Mouse (Mus musculus) Muller cell, postnatal 12 days (primary cell): ENCODE data around the gene Adarb2.

Experiments
- DNase-seq: peaks from one replicate; pipeline ENCODE4 v3.0.0-alpha.2; 2015; ENCODE audit errors: inconsistent ontology term

Gene Adarb2

GRCm38 (mm10) chr13:8366087-8366486, 163.4 kb downstream of the Adarb2 start:
- DNase-seq: no peak

DNA sequence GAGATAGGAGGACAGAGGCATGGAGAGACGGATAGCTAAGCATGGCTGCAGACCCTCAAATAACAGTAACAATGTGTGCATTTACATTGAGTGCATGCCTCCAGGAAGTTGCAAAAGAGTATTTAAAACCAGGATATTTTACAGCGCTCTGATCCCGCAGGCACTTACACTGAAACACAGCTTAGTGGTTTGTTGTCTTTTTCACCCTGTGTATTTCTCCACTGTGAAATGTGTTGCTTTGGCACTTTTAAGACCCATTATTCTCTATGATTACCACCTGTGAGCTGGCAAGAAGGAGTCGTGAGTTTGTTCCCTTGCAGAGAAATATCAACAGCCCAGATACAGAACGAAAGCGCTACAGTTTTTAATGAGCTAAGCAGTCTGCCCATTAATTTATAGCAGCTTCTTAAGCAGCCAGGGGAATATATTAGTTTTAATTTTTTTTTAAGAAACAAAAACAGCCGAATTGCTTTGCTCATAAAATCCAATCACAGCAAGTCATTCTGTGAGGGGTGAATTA, 167.3 kb downstream of the Adarb2 start:
- DNase-seq: no peak

DNA sequence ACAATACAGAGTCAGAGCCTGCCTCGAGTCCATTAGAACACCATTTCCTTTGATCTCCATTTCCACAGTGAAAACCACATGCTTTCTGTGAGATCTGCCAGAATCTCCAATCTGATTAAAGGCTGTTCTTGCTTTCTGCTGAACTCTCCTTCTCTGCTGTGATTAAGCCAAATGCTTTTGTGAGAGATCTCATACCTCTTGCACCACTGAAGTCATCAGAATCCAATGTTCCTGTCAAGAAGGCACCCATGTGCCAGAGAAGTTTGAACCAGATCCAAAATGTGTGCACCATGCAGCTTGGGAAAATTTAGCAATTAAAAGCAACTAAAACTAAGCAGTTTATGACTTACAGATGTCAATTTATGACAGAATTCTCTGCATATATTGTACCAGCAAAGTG, 185.9 kb downstream of the Adarb2 start:
- peak; percentile 58 for DNase-seq

DNA sequence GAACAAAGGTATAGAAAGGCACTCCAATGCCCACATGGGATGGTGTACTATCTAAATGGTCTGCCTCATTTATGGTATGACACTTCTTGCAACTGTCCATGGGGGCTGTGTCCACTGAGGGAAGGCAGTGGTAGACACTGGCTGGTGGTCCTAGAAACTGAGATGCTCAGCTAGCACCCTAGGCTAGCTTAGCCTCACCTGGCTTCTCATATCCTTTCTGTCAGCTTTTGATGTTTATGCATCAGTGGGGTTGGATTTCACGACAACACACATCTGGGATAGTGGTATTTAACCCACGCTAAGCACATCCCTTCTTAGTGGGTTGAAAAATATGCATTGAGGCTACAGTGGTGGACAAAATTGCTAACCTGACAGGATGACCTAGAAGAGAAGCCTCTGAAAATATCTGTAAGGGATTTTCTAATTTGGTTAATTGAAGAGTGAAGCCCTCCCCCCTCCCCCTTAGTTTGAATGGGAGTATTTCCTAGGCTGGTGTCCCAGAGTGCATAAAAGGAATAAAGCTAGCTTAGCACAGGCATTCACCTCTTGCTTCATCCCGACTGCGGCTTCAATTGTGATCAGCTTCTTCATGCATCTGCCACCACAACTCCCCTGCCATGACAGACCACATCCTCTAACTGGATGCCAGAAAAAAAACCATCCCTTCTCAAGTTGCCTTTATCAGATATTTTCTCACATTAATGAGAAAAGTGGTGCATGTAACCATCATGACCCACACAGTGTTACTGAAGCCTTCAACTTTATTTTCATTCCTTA, 197.8 kb downstream of the Adarb2 start:
- DNase-seq: peak; percentile 5

- no peak for DNase-seq
Measured at GRCm38 (mm10) chr13:8402324-8402873, 199.7 kb downstream of the Adarb2 start.

- peak; percentile 16 for DNase-seq
Measured at GRCm38 (mm10) chr13:8406020-8406419, 203.4 kb downstream of the Adarb2 start.

DNA sequence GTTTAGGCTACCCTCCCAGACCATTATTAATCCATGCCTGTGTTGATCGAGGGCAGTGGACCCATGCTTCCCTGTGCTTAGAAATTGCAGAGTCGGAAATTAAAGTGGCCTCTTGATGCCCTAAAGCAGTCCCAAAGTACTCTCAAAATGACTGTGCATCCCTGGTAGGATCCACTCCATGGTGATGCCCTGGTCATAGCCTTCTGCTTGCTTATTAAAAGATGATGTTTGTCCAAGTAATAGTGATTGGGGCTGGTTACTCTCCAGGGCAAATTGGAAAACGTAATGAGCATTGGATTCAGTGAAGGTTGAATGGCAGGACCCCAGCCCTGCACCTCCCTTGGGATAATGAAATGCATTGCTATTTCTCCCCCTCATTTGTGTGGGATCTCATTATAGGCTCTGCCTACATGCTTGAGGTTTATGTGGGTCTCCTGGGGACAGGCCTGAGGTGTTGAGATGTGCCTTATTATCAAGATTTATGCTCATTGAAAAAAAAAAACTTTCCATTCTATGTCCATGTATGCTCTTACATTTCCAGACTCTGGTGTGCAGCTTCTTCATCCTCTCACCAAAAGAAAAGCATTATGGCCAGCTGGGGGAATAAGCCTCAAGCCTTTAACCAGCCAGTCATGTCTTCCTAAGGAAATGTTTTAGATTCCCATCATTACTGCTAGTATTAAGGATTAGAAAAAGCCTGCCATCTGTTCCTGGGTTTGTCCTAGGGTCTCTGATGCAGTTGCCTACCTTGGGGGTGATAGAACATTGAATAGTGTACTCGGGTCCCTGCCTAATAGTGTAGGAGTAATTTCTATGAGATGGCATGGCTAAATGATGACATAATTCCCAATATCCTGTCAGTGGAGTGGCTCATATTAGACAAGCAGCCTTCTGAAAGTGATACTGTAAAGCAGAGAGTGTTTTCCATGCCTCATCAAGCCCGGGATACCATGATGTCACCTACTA, 208.0 kb downstream of the Adarb2 start:
- no peak for DNase-seq

- no peak for DNase-seq
Measured at GRCm38 (mm10) chr13:8424019-8424719, 221.5 kb downstream of the Adarb2 start.

- no peak for DNase-seq
Measured at GRCm38 (mm10) chr13:8439188-8439835, 236.6 kb downstream of the Adarb2 start.

DNA sequence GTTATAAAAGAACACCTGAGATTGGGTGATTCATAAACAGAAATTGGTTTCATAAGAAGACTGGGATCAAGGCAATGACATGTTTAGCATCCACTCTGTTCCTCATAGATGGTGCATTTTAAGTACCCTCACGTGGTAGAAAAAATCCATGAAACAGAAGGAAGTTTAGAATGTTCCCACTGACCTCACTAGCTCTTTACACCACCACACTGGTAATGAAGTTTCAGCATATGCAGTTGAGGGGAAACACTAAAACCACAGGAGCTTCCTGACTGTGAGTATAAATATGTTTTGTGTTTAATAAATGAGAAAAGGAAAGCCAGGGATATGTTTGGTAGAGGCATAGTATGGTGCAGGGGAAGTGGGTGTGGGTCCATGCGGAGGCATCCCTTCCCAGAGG, 242.7 kb downstream of the Adarb2 start:
- no peak for DNase-seq

DNA sequence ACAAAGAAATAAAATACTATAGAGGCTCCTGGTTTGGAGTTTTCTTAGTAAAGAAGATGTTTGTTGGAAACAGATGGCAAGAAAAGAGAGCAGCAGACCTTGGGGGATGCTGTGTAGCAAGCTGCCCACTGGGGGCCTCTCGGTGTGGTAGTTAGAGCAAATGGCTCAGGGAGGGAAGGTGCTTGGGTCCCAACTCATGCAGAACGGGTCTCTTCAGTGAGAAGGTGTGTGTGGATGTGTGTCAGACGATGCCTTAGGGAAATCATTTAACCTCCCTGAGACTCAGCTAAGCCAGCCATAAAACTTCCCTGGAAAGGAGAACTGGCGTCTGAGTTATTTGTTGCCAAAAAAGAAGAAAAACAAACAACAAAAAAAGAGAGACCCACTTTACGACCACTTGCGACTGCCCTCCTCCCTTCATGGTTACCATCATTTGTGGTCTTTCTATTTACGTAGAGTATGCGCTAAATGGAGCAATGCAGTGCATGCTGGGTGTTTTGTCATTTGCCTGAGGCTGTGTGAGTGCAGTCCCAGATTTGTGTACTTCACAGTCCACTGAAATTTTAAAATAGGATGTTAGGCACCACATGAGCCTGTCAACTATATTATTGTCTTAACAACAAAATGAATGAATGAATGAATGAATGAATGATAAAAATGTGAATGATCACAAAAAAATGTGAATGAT, 245.7 kb downstream of the Adarb2 start:
- DNase-seq: no peak

DNA sequence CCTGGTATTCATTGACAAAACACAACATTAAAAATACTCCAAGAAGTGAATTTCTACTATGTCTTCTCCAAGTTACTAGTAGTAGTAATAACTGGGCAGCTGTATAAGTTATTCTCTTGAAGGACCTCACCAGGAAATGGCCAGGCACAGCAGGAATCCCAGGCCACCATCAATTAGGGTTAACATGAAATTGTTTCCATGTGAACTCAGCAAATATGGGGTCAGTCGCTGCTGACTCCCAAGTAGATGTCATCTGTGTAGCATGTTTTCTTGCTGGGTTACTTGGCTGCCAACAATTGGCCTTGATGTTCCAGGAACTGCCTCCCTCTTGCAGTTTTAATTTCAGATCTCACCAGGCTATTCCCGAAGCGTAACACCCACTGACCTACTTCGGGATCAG, 248.9 kb downstream of the Adarb2 start:
- DNase-seq: no peak

DNA sequence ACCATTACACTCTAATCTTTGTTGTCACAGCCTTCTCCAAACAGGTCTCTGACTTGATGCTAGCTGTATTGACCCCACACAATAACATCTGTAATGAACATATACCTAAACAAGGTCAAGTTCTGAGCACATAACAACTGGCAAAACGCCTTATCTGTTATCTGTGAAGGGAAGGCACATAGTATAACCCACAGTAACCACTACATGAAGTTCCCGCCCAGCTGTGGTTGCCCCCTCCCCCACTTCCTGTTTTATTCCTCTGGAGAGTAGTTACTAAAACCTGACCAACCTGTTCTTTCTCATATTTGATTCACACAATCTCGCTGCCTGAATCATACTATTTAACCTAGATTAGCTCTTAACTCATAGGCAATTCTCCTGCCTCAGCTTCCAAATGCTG, 254.2 kb downstream of the Adarb2 start:
- DNase-seq: no peak

DNA sequence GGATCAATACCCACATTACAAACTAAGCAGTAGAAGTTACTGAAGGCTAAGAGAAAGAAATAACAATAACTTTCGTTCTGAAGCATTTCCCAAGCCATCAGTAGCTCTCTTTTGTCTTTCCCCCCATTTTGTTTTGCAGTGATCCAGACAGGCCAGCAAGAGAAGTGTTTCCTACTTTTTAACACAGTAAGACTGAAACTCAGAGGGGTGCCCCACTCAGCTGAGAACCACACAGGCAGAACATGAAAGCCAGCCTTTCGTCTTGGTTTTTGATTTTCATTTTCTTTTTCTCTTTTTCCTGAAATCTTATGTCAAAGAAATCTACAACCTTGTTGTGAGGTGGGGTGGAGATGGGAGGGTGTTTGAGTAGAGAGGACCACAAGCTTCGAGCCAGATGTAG, 255.2 kb downstream of the Adarb2 start:
- DNase-seq: no peak

DNA sequence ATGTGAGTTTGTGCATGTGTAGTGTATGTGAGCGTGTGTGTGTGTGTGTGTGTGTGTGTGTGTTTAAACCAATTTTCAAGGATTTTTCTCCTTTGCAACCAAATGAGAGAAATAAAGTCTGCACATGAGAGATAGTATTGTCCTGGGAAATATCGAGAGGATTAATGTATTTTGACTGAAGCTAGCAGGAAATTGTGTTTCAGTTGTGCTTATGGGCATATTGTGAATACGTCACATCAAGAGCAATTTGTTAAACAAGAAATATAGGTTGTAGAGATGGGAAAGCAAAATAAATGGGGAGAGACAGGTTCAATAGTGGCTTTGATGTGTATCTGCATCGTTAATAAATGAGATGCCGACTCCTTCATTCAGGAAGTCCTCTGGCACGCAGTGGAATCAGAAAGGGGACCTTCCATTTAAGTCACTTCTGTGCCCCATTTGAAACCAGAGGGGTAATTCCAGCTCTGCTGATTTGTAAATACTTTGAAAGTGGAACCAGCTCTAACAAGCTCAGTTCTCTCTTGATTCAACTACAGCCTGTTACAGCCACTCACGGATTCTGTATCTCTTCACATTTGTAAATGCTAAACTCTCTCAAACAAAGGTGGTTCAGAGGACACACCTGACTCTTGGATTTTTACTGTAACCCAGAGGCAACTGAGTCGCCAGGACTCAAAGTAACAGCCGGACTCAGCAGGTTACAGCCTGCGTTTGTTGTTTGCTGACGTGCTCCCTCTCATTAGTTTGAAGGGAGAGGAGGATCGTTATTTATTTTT, 265.1 kb downstream of the Adarb2 start:
- DNase-seq: no peak

DNA sequence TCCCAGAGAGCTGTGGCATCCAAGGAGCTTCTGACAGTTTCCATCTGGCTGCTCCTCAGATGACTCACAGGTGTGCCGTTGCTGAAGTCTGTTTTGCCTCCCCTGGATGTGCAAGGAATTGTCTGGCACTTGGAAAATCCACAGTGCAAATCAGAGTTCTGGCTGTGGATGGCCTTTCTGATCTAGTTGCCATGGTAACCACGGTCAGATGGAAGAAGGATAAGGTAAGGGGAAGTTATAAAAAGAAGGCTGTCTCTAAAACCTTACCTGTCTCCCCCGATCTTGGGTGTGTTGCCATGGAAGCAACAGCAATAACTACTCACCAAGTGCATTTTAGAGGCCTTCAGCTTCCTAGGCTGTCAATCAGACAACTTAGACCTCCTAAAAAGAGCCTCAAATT, 273.6 kb downstream of the Adarb2 start:
- DNase-seq: no peak

GRCm38 (mm10) chr13:8478731-8479130, 276.1 kb downstream of the Adarb2 start:
- DNase-seq: no peak

GRCm38 (mm10) chr13:8479970-8480369, 277.3 kb downstream of the Adarb2 start:
- DNase-seq: no peak

GRCm38 (mm10) chr13:8481347-8481746, 278.7 kb downstream of the Adarb2 start:
- no peak for DNase-seq
